Comparison of ENCODE assay signal across 8 mouse cellular contexts in the genomic region with DNA sequence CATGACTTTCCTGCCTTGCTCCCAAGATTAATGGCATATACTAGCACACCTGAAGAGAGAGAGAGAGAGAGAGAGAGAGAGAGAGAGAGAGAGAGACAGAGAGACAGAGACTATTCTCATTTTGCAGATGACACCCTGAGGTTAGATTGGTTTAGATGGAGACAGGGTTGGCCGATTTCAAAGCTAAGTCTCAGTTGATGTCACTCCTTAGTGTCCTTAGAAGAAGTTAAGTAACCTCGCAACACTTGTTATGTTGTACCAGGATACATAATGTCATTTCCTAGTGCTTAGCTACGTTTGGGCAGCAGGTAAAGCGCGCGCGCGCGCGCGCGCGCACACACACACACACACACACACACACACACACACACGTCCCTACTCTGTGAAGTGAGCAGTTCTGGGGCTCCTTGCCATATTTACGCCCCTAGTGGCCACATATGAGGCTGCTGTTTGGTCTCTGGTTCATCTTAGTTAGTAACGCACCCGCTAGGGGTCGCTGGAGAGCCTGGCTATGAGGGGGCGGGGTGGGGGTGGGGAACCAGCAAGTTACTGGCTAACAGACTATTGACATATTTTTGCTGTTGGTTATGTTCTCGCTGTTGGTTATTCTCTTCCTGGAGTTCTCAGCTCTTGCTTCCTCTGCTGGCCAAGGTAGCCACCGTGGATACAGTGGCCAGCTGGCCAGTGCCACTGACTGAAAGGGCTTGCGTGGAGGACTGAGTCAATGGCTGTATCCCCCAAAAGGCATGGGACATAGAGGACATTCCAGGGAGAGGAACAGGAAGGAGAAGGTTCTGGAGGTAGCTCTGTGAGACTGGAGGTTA. TPM values are rescaled to one million over a fixed set of nuclear protein-coding genes. Genes with fewer than 3 reads are reported as not detected.
A peak's percentile ranks its signal among the peaks of the same experiment; 100 is the strongest.
DNase-seq lines count a peak whose midpoint lies in the region; ATAC-seq and TF ChIP-seq lines count a peak whose summit lies in the region.

No protein-coding gene starts in this region.

- peak; percentile 95 for DNase-seq in NIH3T3 (ENCODE audit: low read depth)
- DNase-seq in cerebellum, adult 9-11 months = peak; percentile 86
- peak; percentile 71 to 92 for DNase-seq in frontal cortex, adult 2 months (ENCODE audit: extremely low spot score in 1 of 2, low spot score in 1 of 2)
- peak; percentile 93 for DNase-seq in hindbrain, embryonic 11.5 days (ENCODE audit: low spot score)
- DNase-seq in layer of hippocampus, adult 9-11 months = peak; percentile 89
- DNase-seq in lung, postnatal 0 days (ENCODE audit: low spot score) = peak; percentile 95
- DNase-seq in ovary, postnatal 14 days (ENCODE audit: low spot score) = peak; percentile 79
- peak; percentile 67 to 90 for DNase-seq in thymus, postnatal 10 days (ENCODE audit: low spot score in 2 of 2)

- WGBS in hindbrain, embryonic 11.5 days = 19% methylated on average over 22 of the region's 22 CpGs
- 12% methylated on average over 22 of the region's 22 CpGs for whole genome bisulfite sequencing in lung, postnatal 0 days

- peak; percentile 95 for TF ChIP-seq CTCF in lung, postnatal 0 days (IDR thresholded peaks at IDR 0.05)

- peak; percentile 88 for ATAC-seq in hindbrain, embryonic 11.5 days (ENCODE audit: low FRiP score)
- peak; percentile 95 for ATAC-seq in lung, postnatal 0 days

- no peak overlapping the region for H3K27ac ChIP-seq in hindbrain, embryonic 11.5 days (ENCODE audit: low read depth, low read length)
- no peak overlapping the region for H3K27ac ChIP-seq in lung, postnatal 0 days (ENCODE audit: low read length)

- no peak for TF ChIP-seq EP300 in lung, postnatal 0 days (IDR thresholded peaks at IDR 0.05)

- H3K4me1 ChIP-seq in hindbrain, embryonic 11.5 days (replicated peaks; ENCODE audit: control insufficient read depth, insufficient read depth, low read length) = no peaks in the 10 kb centered on the region
- no peaks in the 10 kb centered on the region for H3K4me1 ChIP-seq in lung, postnatal 0 days (ENCODE audit: insufficient read depth, low read depth, low read length)

- no peaks in the 10 kb centered on the region for H3K27me3 ChIP-seq in hindbrain, embryonic 11.5 days (ENCODE audit: control insufficient read depth, insufficient read depth, low read length)
- H3K27me3 ChIP-seq in lung, postnatal 0 days (replicated peaks; ENCODE audit: insufficient read depth, low read length) = no peaks in the 10 kb centered on the region

- no peaks in the 10 kb centered on the region for H3K9me3 ChIP-seq in hindbrain, embryonic 11.5 days (ENCODE audit: control insufficient read depth, low read length)
- no peaks in the 10 kb centered on the region for H3K9me3 ChIP-seq in lung, postnatal 0 days (ENCODE audit: low read length)

- H3K4me3 ChIP-seq in hindbrain, embryonic 11.5 days (ENCODE audit: low read depth, low read length) = no peak overlapping the region
- H3K4me3 ChIP-seq in lung, postnatal 0 days (ENCODE audit: low read depth, low read length) = no peak overlapping the region

- H3K4me2 ChIP-seq in hindbrain, embryonic 11.5 days (replicated peaks; ENCODE audit: low read depth, low read length) = no peak overlapping the region
- H3K4me2 ChIP-seq in lung, postnatal 0 days (replicated peaks; ENCODE audit: low read depth, low read length) = 0 out of 2 replicates have a peak overlapping the region, but pooled peaks have one; percentile 17

- no peaks in the 10 kb centered on the region for H3K36me3 ChIP-seq in hindbrain, embryonic 11.5 days (ENCODE audit: control insufficient read depth, insufficient read depth, low read length)
- H3K36me3 ChIP-seq in lung, postnatal 0 days (ENCODE audit: insufficient read depth, low read length) = no peaks in the 10 kb centered on the region

- H3K9ac ChIP-seq in hindbrain, embryonic 11.5 days (ENCODE audit: low read depth, low read length) = no peak overlapping the region
- H3K9ac ChIP-seq in lung, postnatal 0 days (replicated peaks; ENCODE audit: low read depth) = no peak overlapping the region

RNA-seq across cellular contexts. Expression of gene Pdp2, which starts 26.4 kb away (rescaled TPM):
- polyA plus RNA-seq in frontal cortex, adult 2 months (2012; rRNA removed) = 4.6 and 5.5 TPM in 2 replicates
- polyA plus RNA-seq in hindbrain, embryonic 11.5 days (2014; fragmentation: Nextera tagmentation; extraction: Ambion mirVana) = 14.4 and 17.1 TPM in 2 replicates
- polyA plus RNA-seq in lung, postnatal 0 days (2015; fragmentation: Nextera tagmentation; extraction: Ambion mirVana) = 5.9 and 6.0 TPM in 2 replicates

RNA-seq across cellular contexts. Expression of gene Car7, which starts 30.4 kb away (rescaled TPM):
- polyA plus RNA-seq in frontal cortex, adult 2 months (2012; rRNA removed) = 41.3 and 42.8 TPM in 2 replicates
- polyA plus RNA-seq in hindbrain, embryonic 11.5 days (2014; fragmentation: Nextera tagmentation; extraction: Ambion mirVana) = 0.42 and 0.52 TPM in 2 replicates
- 0.84 and 0.87 TPM in 2 replicates for polyA plus RNA-seq in lung, postnatal 0 days (2015; fragmentation: Nextera tagmentation; extraction: Ambion mirVana)

RNA-seq across cellular contexts. Expression of gene Nae1, which starts 30.4 kb away (rescaled TPM):
- 78.0 and 87.7 TPM in 2 replicates for polyA plus RNA-seq in frontal cortex, adult 2 months (2012; rRNA removed)
- polyA plus RNA-seq in hindbrain, embryonic 11.5 days (2014; fragmentation: Nextera tagmentation; extraction: Ambion mirVana) = 140 TPM in 2 replicates
- 57.9 and 58.9 TPM in 2 replicates for polyA plus RNA-seq in lung, postnatal 0 days (2015; fragmentation: Nextera tagmentation; extraction: Ambion mirVana)

RNA-seq across cellular contexts. Expression of gene Terb1, which starts 55.1 kb away (rescaled TPM):
- polyA plus RNA-seq in frontal cortex, adult 2 months (2012; rRNA removed) = 0.74 and 0.86 TPM in 2 replicates
- 0.10 TPM in 1 of 2 replicates, not detected in the other for polyA plus RNA-seq in hindbrain, embryonic 11.5 days (2014; fragmentation: Nextera tagmentation; extraction: Ambion mirVana)
- 0.14 and 0.27 TPM in 2 replicates for polyA plus RNA-seq in lung, postnatal 0 days (2015; fragmentation: Nextera tagmentation; extraction: Ambion mirVana)

RNA-seq across cellular contexts. Expression of gene Cdh16, which starts 59.4 kb away (rescaled TPM):
- polyA plus RNA-seq in frontal cortex, adult 2 months (2012; rRNA removed) = not detected in 2 replicates
- polyA plus RNA-seq in hindbrain, embryonic 11.5 days (2014; fragmentation: Nextera tagmentation; extraction: Ambion mirVana) = not detected in 2 replicates
- polyA plus RNA-seq in lung, postnatal 0 days (2015; fragmentation: Nextera tagmentation; extraction: Ambion mirVana) = 13.8 and 17.2 TPM in 2 replicates

Comparison
In these comparisons a context has a peak if more than half of its experiments do, and no peak if none do; other contexts are left out.
1. RNA of gene Car7, which starts 30.4 kb away (polyA plus RNA-seq): 41.3 to 42.8 TPM in frontal cortex, adult 2 months; 0.84 to 0.87 TPM in lung, postnatal 0 days and 0.42 to 0.52 TPM in hindbrain, embryonic 11.5 days; every median in the first group is over 10 times any median in the second.
2. Peak in every context shown above with its lines, with median percentiles within 50 percentile points of each other: DNase-seq.